Mouse (Mus musculus): Measurements from ENCODE around the gene Aagab.

Gene Aagab

GRCm38 (mm10) chr9:63606594-63606993 lies 4.1 kb downstream of the Aagab start:
- no peak for DNase-seq (ENCODE audit: low spot score in 2 of 2)

DNA sequence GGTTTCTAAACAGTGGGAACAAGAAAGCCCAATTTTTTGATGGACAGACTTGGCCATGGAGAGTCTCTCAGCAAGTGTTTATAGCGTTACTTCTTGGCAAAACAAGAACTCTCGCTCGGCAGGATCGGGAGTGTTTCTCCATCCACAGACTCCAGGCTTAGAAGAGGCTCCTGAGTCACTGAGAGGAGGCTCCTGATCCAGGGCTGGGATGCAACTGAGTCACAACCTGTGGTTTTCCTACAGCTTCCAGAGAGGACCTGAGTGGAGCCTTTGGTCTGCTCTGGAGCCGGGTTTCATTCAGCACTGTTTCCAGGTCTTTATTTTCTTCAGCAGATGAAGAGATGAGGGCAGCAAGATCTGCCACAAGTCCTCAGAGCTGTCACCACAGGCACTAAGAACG lies 5.5 kb downstream of the Aagab start:
- no peak for DNase-seq (ENCODE audit: low spot score in 2 of 2)

DNA sequence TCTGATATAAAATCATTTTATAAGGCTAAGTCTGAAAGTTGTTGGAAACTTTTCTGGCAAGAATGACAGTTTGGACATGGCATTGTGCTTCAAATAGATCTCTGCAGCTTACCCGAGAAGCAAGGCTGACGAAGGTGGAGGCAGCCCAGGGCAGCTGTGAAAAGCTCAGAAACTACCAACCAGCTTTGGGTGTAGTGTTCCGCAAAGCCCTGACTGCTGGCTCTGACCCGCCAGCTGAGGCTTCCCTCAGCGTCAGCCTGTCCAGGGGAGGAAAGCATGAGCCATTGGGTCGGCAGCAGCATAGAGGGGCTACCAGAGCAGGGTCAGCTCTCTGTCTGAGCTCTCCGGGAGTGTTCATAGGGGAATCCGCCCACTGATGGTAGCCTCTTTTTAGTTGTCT lies 6.8 kb downstream of the Aagab start:
- no peak for DNase-seq (ENCODE audit: low spot score in 2 of 2)

- DNase-seq (ENCODE audit: low spot score in 2 of 2) = no peak
Observed at GRCm38 (mm10) chr9:63609776-63610175, 7.3 kb downstream of the Aagab start.

DNA sequence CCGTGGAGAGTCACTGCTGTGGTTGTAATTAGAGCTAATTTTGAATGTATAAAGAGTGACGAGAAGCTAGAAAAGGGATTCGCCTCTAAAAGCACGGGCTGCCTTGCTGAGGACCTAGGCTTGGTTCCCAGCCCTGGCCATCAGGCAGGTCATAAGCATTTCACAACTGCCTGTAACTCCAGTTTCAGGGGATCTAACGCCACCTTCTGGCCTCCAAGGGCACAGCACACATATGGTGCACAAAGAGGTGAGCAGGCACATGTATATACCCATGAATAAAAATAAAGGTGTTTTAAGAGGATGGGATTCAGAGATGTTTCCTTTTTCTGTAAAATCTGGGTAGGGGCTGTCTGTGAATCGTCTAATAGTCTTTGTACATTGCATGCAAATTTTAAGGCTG lies 7.8 kb downstream of the Aagab start:
- no peak for DNase-seq (ENCODE audit: low spot score in 2 of 2)

- DNase-seq (ENCODE audit: low spot score in 2 of 2) = peak in 1 of 2 experiments; percentile 20
Observed at GRCm38 (mm10) chr9:63610841-63611366, 8.4 kb downstream of the Aagab start.

- no peak for DNase-seq (ENCODE audit: low spot score in 2 of 2)
Observed at GRCm38 (mm10) chr9:63611967-63612366, 9.5 kb downstream of the Aagab start.

- DNase-seq (ENCODE audit: low spot score in 2 of 2) = no peak
Observed at GRCm38 (mm10) chr9:63612565-63613515, 10.4 kb downstream of the Aagab start.

- DNase-seq (ENCODE audit: low spot score in 2 of 2) = no peak
Observed at GRCm38 (mm10) chr9:63613569-63613968, 11.1 kb downstream of the Aagab start.

DNA sequence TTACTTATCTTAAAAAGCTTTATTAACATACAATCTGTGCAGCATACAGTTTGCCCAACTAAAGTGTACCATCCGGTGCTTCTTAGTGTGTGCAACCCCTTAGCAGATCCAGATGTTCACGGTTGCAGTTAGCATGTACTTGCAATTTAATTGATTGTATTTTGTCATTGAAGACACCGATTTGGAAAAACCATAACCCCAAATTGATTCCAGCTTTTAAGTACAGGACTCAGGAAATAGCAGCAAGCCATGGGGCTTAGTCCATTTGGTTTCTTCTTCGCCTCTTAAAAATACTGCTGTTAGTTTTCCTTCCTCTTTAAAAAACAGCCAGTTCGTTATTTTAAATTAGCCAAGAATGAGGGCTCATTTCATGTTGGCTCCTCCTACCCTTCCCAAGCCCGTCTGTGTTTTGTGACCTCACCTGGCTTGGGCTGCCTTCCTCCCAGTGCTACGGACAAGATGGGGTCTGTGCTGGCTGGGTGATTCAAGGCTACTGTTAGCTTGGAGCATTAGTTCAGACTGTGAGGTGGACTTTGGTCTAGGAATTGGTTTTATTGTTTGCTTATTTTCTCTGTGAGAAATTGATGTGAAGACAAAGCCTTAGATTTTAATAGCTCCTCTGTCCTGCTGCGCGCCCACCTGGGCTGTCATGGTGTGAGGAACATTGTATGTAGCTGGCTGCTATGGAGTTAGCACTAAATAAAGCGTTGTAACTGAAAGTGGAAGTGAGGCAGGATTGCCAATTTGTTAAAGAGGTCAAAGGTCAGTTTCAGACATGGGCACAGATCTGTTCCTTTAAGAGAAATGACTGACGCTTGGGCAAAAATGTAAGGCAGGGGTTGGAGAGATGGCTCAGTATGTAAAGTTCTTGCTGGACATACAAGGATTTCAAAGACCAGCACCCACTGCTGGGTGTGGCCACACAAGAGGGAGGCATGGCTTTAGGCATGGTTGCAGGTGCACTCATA lies 11.8 kb downstream of the Aagab start:
- no peak for DNase-seq (ENCODE audit: low spot score in 2 of 2)

DNA sequence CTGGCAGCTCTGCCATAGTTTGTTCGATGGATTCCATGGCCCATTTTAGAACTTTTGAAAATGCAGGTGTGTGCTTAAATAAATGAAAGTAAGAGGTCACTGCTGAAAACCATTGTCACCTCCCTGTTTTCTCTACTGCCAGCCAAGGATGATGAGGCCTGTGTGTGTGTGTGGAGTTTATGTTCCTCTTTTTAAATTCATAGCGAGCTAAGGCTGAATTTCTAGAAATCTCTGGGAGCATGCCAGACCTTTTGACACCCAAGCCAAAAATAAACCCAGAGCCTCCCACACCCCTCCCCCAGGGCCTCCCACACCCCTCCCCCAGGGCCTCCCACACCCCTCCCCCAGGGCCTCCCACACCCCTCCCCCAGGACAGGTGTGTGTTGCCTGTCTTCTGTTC lies 15.5 kb downstream of the Aagab start:
- no peak for DNase-seq (ENCODE audit: low spot score in 2 of 2)

GRCm38 (mm10) chr9:63623895-63624569 lies 21.6 kb downstream of the Aagab start:
- no peak for DNase-seq (ENCODE audit: low spot score in 2 of 2)

GRCm38 (mm10) chr9:63625090-63625756 lies 22.8 kb downstream of the Aagab start:
- no peak for DNase-seq (ENCODE audit: low spot score in 2 of 2)

- no peak for DNase-seq (ENCODE audit: low spot score in 2 of 2)
Observed at GRCm38 (mm10) chr9:63632045-63632444, 29.6 kb downstream of the Aagab start.

DNA sequence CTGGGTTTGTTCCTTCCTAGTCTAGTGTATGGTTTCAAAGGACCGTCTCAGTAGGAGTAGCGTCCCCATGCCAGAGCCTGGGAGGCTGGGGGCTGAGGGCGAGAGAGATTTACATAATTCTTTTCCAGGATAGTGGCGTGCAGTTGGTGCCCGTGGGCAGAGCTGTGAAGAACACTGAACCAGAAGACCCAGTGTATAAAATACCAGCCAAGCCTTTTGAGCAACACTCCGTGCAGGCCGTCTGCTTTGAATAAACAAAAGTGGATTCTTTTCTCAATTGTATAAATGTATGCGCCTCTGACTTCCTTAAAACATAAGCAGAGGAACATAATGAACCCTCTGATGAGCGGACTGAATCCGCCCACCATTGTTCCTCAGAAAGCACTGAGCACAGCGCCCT lies 30.5 kb downstream of the Aagab start:
- DNase-seq (ENCODE audit: low spot score in 2 of 2) = no peak

DNA sequence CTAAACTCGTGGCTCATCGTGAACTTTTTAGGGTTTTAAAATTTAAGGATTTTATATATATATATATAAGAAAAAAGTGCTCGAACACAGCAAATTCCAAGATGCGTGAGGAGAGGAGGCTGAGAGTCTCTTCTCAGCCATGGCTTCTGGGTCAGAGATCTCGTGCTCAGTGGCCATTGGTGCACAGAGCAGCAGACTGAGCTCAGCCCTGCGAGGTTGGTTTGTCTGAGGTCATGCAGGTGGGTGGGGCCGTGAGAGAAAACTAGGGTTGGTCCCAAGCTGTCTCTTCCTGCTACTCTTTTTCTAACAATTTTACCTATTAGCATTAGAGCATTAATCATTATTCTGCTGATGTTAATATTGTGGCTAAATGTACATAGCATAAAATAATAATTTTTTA lies 30.9 kb downstream of the Aagab start:
- DNase-seq (ENCODE audit: low spot score in 2 of 2) = no peak

DNA sequence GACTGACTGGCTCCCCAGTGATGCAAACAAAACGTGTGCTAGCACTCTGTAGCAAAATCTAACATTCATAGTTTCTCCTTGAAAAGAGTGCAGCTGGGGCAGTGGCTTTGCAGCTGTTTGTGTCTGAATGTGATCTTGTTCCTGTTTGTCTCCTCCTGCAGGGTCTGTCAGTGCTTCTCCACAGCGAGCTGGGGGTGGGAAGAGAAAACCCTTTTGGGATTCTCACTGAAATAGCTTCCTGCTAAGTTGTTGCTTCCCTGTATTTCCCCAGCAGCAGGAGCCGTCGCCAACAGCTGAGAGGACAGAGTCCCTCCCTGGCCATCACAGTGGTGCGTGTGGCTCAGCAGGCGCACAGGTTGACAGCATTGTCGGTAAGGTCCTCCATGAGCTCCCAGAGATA lies 33.7 kb downstream of the Aagab start:
- DNase-seq (ENCODE audit: low spot score in 2 of 2) = no peak

GRCm38 (mm10) chr9:63641983-63642646 lies 39.7 kb downstream of the Aagab start:
- DNase-seq (ENCODE audit: low spot score in 2 of 2) = no peak

GRCm38 (mm10) chr9:63644011-63644410 lies 41.6 kb downstream of the Aagab start:
- DNase-seq (ENCODE audit: low spot score in 2 of 2) = no peak

DNA sequence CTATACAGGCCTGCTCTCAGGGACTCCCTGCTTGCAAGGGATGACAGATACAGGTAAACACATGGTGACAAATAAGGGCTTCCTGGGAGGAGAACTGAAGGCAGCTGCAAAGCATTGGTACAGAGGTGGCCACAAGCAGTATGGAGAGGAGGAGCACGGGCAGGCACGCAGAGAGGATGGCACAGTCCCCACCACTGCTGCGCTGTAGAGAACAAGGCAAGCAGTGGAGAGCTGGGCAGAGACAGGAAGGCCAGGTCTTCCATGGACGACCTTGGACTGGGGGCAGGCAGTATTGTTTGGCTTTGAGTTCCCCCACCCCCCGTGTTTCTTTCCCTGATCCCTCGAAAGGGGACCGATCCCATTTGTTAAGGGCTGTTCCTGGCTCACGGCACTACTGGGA lies 42.6 kb downstream of the Aagab start:
- DNase-seq (ENCODE audit: low spot score in 2 of 2) = no peak
